Mouse (Mus musculus): ENCODE measurements around the gene Cntd1. TPM values are rescaled to one million over a fixed set of nuclear protein-coding genes. Genes with fewer than 3 reads are reported as not detected.

The Cntd1 gene
- total and polyA plus RNA-seq, 2 experiments from 2014 or later = 0.22 TPM; not detected in 1

DNA sequence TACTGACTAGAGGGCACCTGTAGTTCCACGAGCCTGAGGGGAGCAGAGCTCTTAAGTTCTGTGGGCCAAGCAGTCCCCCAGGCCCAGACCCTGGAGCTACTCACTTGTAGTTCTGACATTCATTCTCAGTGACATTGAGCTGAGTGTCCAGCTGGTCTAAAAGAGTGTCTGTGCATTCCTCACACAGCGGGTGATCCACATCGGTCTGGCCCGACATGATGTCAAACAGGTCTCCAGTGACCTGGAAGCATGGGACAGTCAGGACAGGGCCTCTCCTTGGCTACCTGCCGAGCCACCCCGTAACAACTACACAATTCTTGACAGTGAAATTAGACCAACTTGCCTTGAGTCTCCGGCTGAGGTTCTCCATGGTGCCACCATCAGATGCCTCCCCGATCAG lies 16.4 kb downstream of the Cntd1 start:
- TF ChIP-seq EP300 (IDR thresholded peaks at IDR 0.05; ENCODE audit: low read depth) (no peak), CTCF (IDR thresholded peaks at IDR 0.05; ENCODE audit: low read depth) (no peak)
- Histone ChIP-seq H3K9me3 (replicated peaks; ENCODE audit: control insufficient read depth, low read length) (no peaks in the 10 kb centered on the region), H3K9ac (replicated peaks; ENCODE audit: low read depth, low read length) (no peak overlapping the region), H3K27me3 (ENCODE audit: control insufficient read depth, insufficient read depth, low read length) (no peaks in the 10 kb centered on the region), H3K36me3 (replicated peaks; ENCODE audit: control insufficient read depth, insufficient read depth, low read length) (peaks cover 88% of the 10 kb centered on the region), H3K4me1 (ENCODE audit: control insufficient read depth, insufficient read depth) (no peaks in the 10 kb centered on the region; the same call in 1 of the 2 replicates), H3K27ac (ENCODE audit: low read depth) (no peak overlapping the region), H3K4me2 (ENCODE audit: low read depth, low read length) (no peak overlapping the region), H3K4me3 (ENCODE audit: low read depth, low read length) (no peak overlapping the region)
- ATAC-seq (ENCODE audit: insufficient read depth, low read depth) (no peak), DNase-seq (ENCODE audit: low spot score) (no peak)
- WGBS = 91% methylated on average over 8 of the region's 8 CpGs

DNA sequence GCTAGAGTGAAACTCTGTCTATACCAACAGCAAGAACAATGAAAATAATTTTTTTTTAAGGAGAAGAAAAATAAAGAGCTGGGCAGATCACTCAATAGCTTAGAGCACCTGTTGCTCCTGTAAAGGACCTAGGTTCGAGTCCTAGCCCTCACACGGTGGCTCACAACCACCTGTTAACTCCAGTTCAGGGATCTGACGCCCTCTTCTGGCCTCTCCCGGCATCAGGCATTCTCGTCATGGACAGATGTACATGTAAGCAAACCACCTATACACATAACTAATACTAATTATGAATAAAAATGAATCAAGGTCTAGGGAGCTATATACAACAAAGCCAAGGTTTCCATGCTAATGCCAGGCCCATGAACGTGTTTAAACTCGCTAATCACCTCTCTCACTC lies 22.1 kb downstream of the Cntd1 start:
- Histone ChIP-seq H3K9ac (replicated peaks; ENCODE audit: low read depth, low read length) (peak overlapping the region; percentile 91), H3K36me3 (replicated peaks; ENCODE audit: control insufficient read depth, insufficient read depth, low read length) (peaks cover 34% of the 10 kb centered on the region), H3K4me1 (ENCODE audit: control insufficient read depth, insufficient read depth) (peaks cover 11% of the 10 kb centered on the region), H3K27me3 (ENCODE audit: control insufficient read depth, insufficient read depth, low read length) (no peaks in the 10 kb centered on the region), H3K4me3 (ENCODE audit: low read depth, low read length) (peak overlapping the region; percentile 93), H3K9me3 (replicated peaks; ENCODE audit: control insufficient read depth, low read length) (no peaks in the 10 kb centered on the region), H3K27ac (ENCODE audit: low read depth) (no peak overlapping the region), H3K4me2 (ENCODE audit: low read depth, low read length) (peak overlapping the region; percentile 100)
- ATAC-seq (ENCODE audit: insufficient read depth, low read depth) (no peak), DNase-seq (ENCODE audit: low spot score) (no peak)
- TF ChIP-seq EP300 (IDR thresholded peaks at IDR 0.05; ENCODE audit: low read depth) (no peak), CTCF (IDR thresholded peaks at IDR 0.05; ENCODE audit: low read depth) (no peak)
- WGBS = 54% methylated on average over 7 of the region's 7 CpGs

DNA sequence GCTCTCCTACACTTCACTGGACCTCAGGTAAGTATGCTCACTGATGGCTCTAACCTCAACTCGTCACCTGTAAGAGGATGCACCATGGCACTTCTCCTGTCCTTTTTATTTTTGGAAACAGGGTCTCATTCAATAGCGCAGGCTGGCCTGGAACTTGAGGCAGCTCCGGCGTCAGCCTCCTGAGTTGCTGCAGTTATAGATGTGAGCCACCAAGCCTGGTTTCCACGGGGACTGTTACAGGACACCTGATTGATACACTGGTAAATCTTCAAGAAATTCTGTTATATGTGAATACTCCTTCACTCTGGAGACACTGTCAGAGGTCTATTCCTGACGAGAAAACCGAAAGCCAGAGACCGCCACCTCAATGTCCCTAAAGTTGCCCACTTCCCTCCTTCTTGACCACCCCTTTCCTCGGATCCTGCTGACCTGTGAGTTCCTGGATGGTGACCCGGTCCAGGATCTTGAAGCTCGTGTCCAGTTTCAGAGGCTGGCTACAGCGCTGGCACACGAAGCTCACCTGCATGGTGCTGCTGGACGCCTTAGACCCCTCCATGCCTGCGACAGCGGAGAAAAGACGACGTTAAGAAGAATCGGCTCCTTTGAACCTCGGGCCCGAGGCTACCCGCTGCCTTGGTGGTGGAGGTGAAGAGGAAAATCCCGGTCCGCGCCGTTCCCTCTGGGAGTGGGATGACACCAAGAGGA lies 22.6 kb downstream of the Cntd1 start:
- 9% methylated on average over 26 of the region's 26 CpGs for WGBS
- no peak for ATAC-seq (ENCODE audit: insufficient read depth, low read depth)

DNA sequence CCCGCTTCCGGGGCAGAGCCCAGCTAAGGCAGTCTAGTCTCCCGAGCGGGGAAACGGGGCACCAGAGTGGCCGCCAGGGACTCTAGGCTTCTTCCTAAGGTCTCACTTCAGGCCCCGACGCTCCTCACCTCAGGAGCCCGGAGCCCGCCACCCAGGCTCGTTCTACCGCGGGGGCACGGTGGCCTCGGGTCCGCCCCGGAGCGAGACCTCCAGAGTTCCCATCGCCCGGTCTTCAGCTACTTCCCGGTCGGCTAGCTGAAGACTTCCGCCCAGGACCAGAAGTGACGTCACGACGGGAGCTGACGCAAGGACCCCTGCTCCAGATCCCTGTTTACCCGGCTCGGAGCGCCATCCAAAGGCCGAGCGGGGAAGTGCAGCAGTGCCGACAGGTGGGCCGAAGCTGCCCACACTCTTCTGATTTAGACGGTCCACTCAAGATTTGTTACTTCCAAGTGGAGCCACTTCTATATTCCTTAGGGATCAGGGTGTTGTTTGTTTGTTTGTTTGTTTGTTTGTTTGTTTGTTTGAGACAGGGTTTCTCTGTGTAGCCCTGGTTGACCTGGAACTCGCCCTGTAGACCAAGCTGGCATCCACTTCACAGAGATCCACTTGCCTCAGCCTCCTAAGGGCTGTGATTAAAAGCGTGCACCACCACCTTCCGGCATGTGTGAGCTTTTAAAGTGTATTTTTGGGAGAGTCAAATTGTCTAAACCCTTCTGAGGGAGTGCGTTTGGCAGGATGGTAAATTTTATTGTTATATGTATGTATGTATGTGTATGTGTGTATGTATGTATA lies 23.4 kb downstream of the Cntd1 start, which contains the start of gene Becn1:
Gene Becn1, minus strand, starts transcription at position 283 of the 795 bp plus-strand sequence.
- 5% methylated on average over 39 of the region's 39 CpGs for WGBS
- Histone ChIP-seq H3K9me3 (replicated peaks; ENCODE audit: control insufficient read depth, low read length) (no peaks in the 10 kb centered on the region), H3K4me3 (ENCODE audit: low read depth, low read length) (peak within 1 kb of the TSS; percentile 93), H3K4me2 (ENCODE audit: low read depth, low read length) (peak within 1 kb of the TSS; percentile 100), H3K9ac (replicated peaks; ENCODE audit: low read depth, low read length) (peak within 1 kb of the TSS; percentile 91), H3K27ac (ENCODE audit: low read depth) (peak within 1 kb of the TSS; percentile 74), H3K4me1 (ENCODE audit: control insufficient read depth, insufficient read depth) (peaks cover 11% of the 10 kb centered on the region), H3K36me3 (replicated peaks; ENCODE audit: control insufficient read depth, insufficient read depth, low read length) (peaks cover 25% of the 10 kb centered on the region; the same call in 1 of the 2 replicates), H3K27me3 (ENCODE audit: control insufficient read depth, insufficient read depth, low read length) (no peaks in the 10 kb centered on the region)
- peak; percentile 92 for DNase-seq (ENCODE audit: low spot score)
- TF ChIP-seq EP300 (IDR thresholded peaks at IDR 0.05; ENCODE audit: low read depth) (no peak), CTCF (IDR thresholded peaks at IDR 0.05; ENCODE audit: low read depth) (peak; percentile 96)
- peak; percentile 95 for ATAC-seq (ENCODE audit: insufficient read depth, low read depth)

More for the DNA sequence above, 22.6 kb downstream of the Cntd1 start:
- Histone ChIP-seq H3K4me3 (ENCODE audit: low read depth, low read length) (peak overlapping the region; percentile 93), H3K27ac (ENCODE audit: low read depth) (peak overlapping the region; percentile 74), H3K36me3 (replicated peaks; ENCODE audit: control insufficient read depth, insufficient read depth, low read length) (peaks cover 32% of the 10 kb centered on the region), H3K4me1 (ENCODE audit: control insufficient read depth, insufficient read depth) (peaks cover 11% of the 10 kb centered on the region), H3K9me3 (replicated peaks; ENCODE audit: control insufficient read depth, low read length) (no peaks in the 10 kb centered on the region), H3K4me2 (ENCODE audit: low read depth, low read length) (peak overlapping the region; percentile 100), H3K27me3 (ENCODE audit: control insufficient read depth, insufficient read depth, low read length) (no peaks in the 10 kb centered on the region), H3K9ac (replicated peaks; ENCODE audit: low read depth, low read length) (peak overlapping the region; percentile 91)
- TF ChIP-seq EP300 (IDR thresholded peaks at IDR 0.05; ENCODE audit: low read depth) = no peak
- no peak for TF ChIP-seq CTCF (IDR thresholded peaks at IDR 0.05; ENCODE audit: low read depth)
- DNase-seq (ENCODE audit: low spot score) = no peak

DNA sequence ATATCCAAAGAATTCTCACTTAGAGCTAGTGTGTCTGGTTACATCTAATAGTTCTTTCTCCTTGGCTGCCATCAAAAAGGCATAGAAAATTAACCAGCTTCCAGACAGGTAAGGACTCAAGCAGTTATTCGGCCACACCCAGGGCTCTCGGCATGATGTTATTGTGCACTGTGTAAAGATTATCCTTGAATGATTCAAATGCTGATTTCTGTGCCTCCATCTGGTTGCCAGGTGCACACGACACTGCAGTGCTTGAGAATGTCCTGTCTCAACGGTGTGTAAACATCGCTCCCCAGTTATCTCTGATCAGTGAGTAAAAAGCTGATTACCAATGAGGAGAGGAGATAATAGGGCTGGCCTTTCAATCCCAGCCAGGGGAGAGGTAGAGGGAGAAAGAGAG lies 28.9 kb downstream of the Cntd1 start:
- Histone ChIP-seq H3K27ac (ENCODE audit: low read depth) (no peak overlapping the region), H3K27me3 (ENCODE audit: control insufficient read depth, insufficient read depth, low read length) (no peaks in the 10 kb centered on the region), H3K4me2 (ENCODE audit: low read depth, low read length) (no peak overlapping the region), H3K9me3 (replicated peaks; ENCODE audit: control insufficient read depth, low read length) (no peaks in the 10 kb centered on the region), H3K9ac (replicated peaks; ENCODE audit: low read depth, low read length) (no peak overlapping the region), H3K4me1 (ENCODE audit: control insufficient read depth, insufficient read depth) (no peaks in the 10 kb centered on the region), H3K36me3 (replicated peaks; ENCODE audit: control insufficient read depth, insufficient read depth, low read length) (no peaks in the 10 kb centered on the region), H3K4me3 (ENCODE audit: low read depth, low read length) (no peak overlapping the region)
- TF ChIP-seq EP300 (IDR thresholded peaks at IDR 0.05; ENCODE audit: low read depth) = no peak
- TF ChIP-seq CTCF (IDR thresholded peaks at IDR 0.05; ENCODE audit: low read depth) = no peak
- ATAC-seq (ENCODE audit: insufficient read depth, low read depth) (no peak), DNase-seq (ENCODE audit: low spot score) (no peak)
- WGBS = 22% methylated on average over 5 of the region's 5 CpGs
